Mouse (Mus musculus): ENCODE measurements at regions not wholly inside any gene's neighbourhood (a gene's known extent, or its start where the extent isn't known, plus 50 kb on each side); places are given as distances from the start of the nearest gene placed in this dataset.
A peak's percentile ranks its signal among the peaks of the same experiment; 100 is the strongest.

DNA sequence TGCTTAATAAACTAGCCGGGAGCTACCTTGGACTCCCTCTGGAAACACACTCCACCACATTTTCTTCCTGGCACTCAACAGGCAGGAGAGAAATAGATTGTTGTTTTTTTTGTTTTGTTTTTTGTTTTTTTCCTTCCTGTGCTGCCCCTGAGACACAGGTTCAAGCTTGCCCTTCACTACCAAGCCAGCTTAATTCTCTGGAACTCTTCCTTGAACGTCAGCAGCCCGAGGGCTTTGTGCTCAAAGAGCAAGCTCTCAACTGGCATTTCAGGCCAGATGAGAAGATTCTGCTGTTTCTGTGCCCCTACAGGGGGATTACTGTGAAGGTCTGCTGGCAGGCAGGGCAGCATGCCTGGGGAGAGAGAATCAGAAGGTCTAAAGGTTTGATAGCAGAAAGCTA is 109.8 kb downstream of the 2410131K14Rik start:
- Histone ChIP-seq H3K27ac (peak overlapping the region; percentile 68), H3K36me3 (no peaks in the 10 kb centered on the region), H3K4me2 (no peak overlapping the region), H3K9ac (no peak overlapping the region), H3K4me1 (peaks cover 35% of the 10 kb centered on the region), H3K9me3 (no peaks in the 10 kb centered on the region), H3K27me3 (no peaks in the 10 kb centered on the region), H3K4me3 (no peak overlapping the region)
- no peak for ATAC-seq (ENCODE audit: insufficient number of reproducible peaks, insufficient read depth, low FRiP score, low TSS enrichment, low read depth)
- WGBS, result 13% methylated on average over 3 of the region's 3 CpGs

GRCm38 (mm10) chr5:118355287-118355686 is 110.3 kb downstream of the 2410131K14Rik start:
- Histone ChIP-seq H3K27ac (peak overlapping the region; percentile 68), H3K9me3 (no peaks in the 10 kb centered on the region), H3K4me3 (no peak overlapping the region), H3K9ac (no peak overlapping the region), H3K36me3 (no peaks in the 10 kb centered on the region), H3K4me2 (no peak overlapping the region), H3K27me3 (no peaks in the 10 kb centered on the region), H3K4me1 (peaks cover 38% of the 10 kb centered on the region)
- ATAC-seq (ENCODE audit: insufficient number of reproducible peaks, insufficient read depth, low FRiP score, low TSS enrichment, low read depth), result no peak
- 47% methylated on average over 5 of the region's 5 CpGs for WGBS

GRCm38 (mm10) chr5:118355691-118356337 is 110.8 kb downstream of the 2410131K14Rik start:
- Histone ChIP-seq H3K9ac (0 out of 2 replicates have a peak overlapping the region, but pooled peaks have one; percentile 8), H3K4me3 (no peak overlapping the region), H3K36me3 (no peaks in the 10 kb centered on the region), H3K9me3 (no peaks in the 10 kb centered on the region), H3K27ac (peak overlapping the region; percentile 76), H3K4me2 (no peak overlapping the region), H3K4me1 (peaks cover 43% of the 10 kb centered on the region), H3K27me3 (no peaks in the 10 kb centered on the region)
- no peak for ATAC-seq (ENCODE audit: insufficient number of reproducible peaks, insufficient read depth, low FRiP score, low TSS enrichment, low read depth)
- 31% methylated on average over 11 of the region's 11 CpGs for WGBS

DNA sequence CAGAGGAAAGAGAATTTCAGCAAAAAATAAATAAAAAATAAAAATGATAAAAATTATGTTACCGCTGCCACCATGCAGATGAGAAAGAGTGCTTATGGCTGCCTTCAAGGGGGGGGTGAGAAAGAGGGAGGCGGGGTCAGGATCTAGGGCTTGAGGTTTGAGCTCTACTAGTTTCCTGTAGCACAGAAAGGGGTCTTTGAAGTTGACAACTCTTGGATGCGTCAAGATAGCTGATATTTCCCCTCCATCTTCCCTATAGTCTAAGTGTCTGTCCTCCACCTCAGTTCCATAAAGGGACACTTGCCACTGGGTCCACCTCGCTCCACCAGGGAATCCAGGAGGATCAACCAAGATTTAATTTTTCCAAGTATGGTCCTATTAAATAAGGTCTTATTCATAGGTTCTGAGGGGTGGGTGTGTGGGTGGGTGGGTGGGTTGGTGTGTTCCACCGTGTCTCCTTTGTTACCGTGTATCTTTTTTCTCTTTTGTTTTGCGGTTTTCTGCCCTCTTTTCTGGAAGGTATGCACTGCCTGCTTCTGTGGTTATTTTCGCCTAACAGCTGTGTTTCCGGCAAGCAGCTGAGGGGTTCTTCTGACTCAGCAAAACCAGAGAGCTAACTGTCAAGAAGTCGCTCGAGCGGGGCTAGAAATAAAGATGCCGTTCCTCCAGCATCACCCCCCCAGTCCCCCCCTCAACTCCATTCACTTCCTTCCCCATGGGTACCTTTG is 114.8 kb downstream of the 2410131K14Rik start:
- Histone ChIP-seq H3K4me3 (no peak overlapping the region), H3K27ac (no peak overlapping the region), H3K4me2 (0 out of 2 replicates have a peak overlapping the region, but pooled peaks have one; percentile 7), H3K4me1 (peaks cover 27% of the 10 kb centered on the region), H3K27me3 (no peaks in the 10 kb centered on the region), H3K36me3 (no peaks in the 10 kb centered on the region), H3K9me3 (no peaks in the 10 kb centered on the region), H3K9ac (no peak overlapping the region)
- no peak for ATAC-seq (ENCODE audit: insufficient number of reproducible peaks, insufficient read depth, low FRiP score, low TSS enrichment, low read depth)
- 46% methylated on average over 13 of the region's 13 CpGs for WGBS

- Histone ChIP-seq H3K9ac (no peak overlapping the region), H3K4me2 (peak overlapping the region; percentile 7; the same call in 1 of the 2 replicates), H3K36me3 (no peaks in the 10 kb centered on the region), H3K4me3 (no peak overlapping the region), H3K27ac (no peak overlapping the region), H3K4me1 (peaks cover 20% of the 10 kb centered on the region), H3K9me3 (no peaks in the 10 kb centered on the region), H3K27me3 (no peaks in the 10 kb centered on the region)
- ATAC-seq (ENCODE audit: insufficient number of reproducible peaks, insufficient read depth, low FRiP score, low TSS enrichment, low read depth), result no peak
- WGBS, result 68% methylated on average over 16 of the region's 16 CpGs
Observed at GRCm38 (mm10) chr5:118360374-118361064, 115.5 kb downstream of the 2410131K14Rik start.

DNA sequence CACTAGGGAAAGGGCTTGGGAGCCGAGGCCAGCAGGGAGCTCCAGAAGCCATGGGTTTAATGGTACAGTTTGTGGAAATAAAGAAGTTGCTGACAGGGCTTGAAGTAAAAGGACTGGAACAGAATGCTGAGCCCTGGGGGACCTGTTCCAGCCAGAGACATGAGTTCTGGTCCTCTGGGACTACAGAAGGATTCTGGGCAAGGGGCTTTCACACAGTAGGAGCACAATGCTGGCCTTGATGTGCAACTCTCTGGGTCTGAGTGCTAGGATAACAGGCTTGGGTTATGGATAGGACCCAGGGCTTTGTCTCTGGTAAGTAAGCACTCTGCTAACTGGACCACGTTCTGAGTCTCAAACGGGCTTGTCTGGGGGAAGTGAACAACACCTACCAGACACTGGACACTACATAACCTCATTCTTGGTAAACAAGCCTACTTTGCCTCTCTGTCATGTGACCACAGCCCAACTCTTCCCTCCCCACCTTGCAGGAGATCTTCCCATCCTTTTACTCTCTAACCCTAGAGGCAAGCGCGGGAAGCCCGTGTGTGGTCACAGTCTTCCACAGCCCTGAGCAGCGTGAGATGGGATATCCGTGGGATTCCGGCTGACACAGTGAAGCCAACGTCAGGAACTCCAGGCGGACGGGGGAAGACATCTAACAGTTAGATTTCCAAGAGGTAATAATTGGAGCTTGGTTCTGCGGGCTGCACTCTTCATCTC is 116.3 kb downstream of the 2410131K14Rik start:
- Histone ChIP-seq H3K27me3 (no peaks in the 10 kb centered on the region), H3K9me3 (no peaks in the 10 kb centered on the region), H3K4me3 (no peak overlapping the region), H3K9ac (no peak overlapping the region), H3K27ac (no peak overlapping the region), H3K4me1 (peaks cover 12% of the 10 kb centered on the region), H3K4me2 (no peak overlapping the region), H3K36me3 (no peaks in the 10 kb centered on the region)
- 68% methylated on average over 13 of the region's 13 CpGs for WGBS
- ATAC-seq (ENCODE audit: insufficient number of reproducible peaks, insufficient read depth, low FRiP score, low TSS enrichment, low read depth), result no peak

DNA sequence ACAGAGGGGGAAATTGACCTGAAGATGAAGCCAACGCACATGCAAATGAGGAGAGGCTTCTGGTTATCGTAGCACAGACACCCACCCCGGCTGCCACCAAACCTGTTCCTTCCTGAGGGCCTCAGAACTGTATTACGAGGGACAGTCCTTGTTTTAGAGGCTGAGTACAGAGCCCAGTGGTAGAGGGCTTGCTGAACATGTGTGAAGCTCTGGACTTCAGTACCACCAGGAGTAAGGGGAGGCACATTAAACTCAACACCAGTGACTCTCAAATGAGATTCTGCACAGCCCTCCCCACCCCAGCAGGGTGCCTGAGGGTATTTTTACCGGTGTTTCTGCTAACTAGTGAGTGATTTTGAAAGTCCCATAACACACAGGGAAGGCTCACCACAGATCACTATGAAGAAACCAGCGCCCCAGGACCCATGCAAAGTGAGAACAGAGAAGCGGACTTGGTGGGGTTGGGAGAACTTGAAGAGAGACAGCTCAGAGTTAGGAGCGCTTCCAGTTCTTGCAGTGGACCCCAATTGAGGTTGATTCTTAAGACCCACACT is 116.9 kb downstream of the 2410131K14Rik start:
- H3K9ac ChIP-seq, result no peak overlapping the region
- H3K36me3 ChIP-seq, result no peaks in the 10 kb centered on the region
- no peak overlapping the region for H3K27ac ChIP-seq
- no peak for ATAC-seq (ENCODE audit: insufficient number of reproducible peaks, insufficient read depth, low FRiP score, low TSS enrichment, low read depth)
- H3K4me1 ChIP-seq, result peaks cover 12% of the 10 kb centered on the region
- no peak overlapping the region for H3K4me2 ChIP-seq
- H3K9me3 ChIP-seq, result no peaks in the 10 kb centered on the region
- 75% methylated on average over 8 of the region's 8 CpGs for WGBS
- no peak overlapping the region for H3K4me3 ChIP-seq
- H3K27me3 ChIP-seq, result no peaks in the 10 kb centered on the region

GRCm38 (mm10) chr5:118362738-118363137 is 117.7 kb downstream of the 2410131K14Rik start:
- Histone ChIP-seq H3K4me3 (no peak overlapping the region), H3K9me3 (no peaks in the 10 kb centered on the region), H3K27ac (no peak overlapping the region), H3K9ac (no peak overlapping the region), H3K4me1 (peaks cover 17% of the 10 kb centered on the region), H3K27me3 (no peaks in the 10 kb centered on the region), H3K36me3 (no peaks in the 10 kb centered on the region), H3K4me2 (no peak overlapping the region)
- ATAC-seq (ENCODE audit: insufficient number of reproducible peaks, insufficient read depth, low FRiP score, low TSS enrichment, low read depth), result no peak
- WGBS, result 61% methylated on average over 4 of the region's 4 CpGs

GRCm38 (mm10) chr5:118363154-118363553 is 118.1 kb downstream of the 2410131K14Rik start:
- Histone ChIP-seq H3K27me3 (no peaks in the 10 kb centered on the region), H3K27ac (no peak overlapping the region), H3K9me3 (no peaks in the 10 kb centered on the region), H3K36me3 (no peaks in the 10 kb centered on the region), H3K4me2 (no peak overlapping the region), H3K4me3 (no peak overlapping the region), H3K9ac (no peak overlapping the region), H3K4me1 (peaks cover 17% of the 10 kb centered on the region)
- 69% methylated on average over 6 of the region's 6 CpGs for WGBS
- no peak for ATAC-seq (ENCODE audit: insufficient number of reproducible peaks, insufficient read depth, low FRiP score, low TSS enrichment, low read depth)

- no peaks in the 10 kb centered on the region for H3K27me3 ChIP-seq
- H3K4me1 ChIP-seq, result peaks cover 16% of the 10 kb centered on the region
- no peak for ATAC-seq (ENCODE audit: insufficient number of reproducible peaks, insufficient read depth, low FRiP score, low TSS enrichment, low read depth)
- H3K9me3 ChIP-seq, result no peaks in the 10 kb centered on the region
- no peak overlapping the region for H3K4me2 ChIP-seq
- H3K36me3 ChIP-seq, result no peaks in the 10 kb centered on the region
- 87% methylated on average over 4 of the region's 4 CpGs for WGBS
- H3K4me3 ChIP-seq, result no peak overlapping the region
- no peak overlapping the region for H3K27ac ChIP-seq
- H3K9ac ChIP-seq, result no peak overlapping the region
Observed at GRCm38 (mm10) chr5:118364646-118365045, 119.6 kb downstream of the 2410131K14Rik start.

- H3K36me3 ChIP-seq, result no peaks in the 10 kb centered on the region
- no peak overlapping the region for H3K27ac ChIP-seq
- 82% methylated on average over 7 of the region's 7 CpGs for WGBS
- no peak for ATAC-seq (ENCODE audit: insufficient number of reproducible peaks, insufficient read depth, low FRiP score, low TSS enrichment, low read depth)
- H3K4me1 ChIP-seq, result peaks cover 12% of the 10 kb centered on the region
- no peak overlapping the region for H3K4me3 ChIP-seq
- H3K4me2 ChIP-seq, result no peak overlapping the region
- H3K9ac ChIP-seq, result no peak overlapping the region
- no peaks in the 10 kb centered on the region for H3K9me3 ChIP-seq
- H3K27me3 ChIP-seq, result no peaks in the 10 kb centered on the region
Observed at GRCm38 (mm10) chr5:118365196-118365595, 120.2 kb downstream of the 2410131K14Rik start.

Data from embryonic facial prominence, embryonic 13.5 days (tissue).